Mouse (Mus musculus) T-cell, adult 66 days (primary cell): ENCODE results near the gene Olfr684. TPM values are rescaled to one million over a fixed set of nuclear protein-coding genes. Genes with fewer than 3 reads are reported as not detected.

Source experiments
- total RNA-seq, 2 experiments: library from RNA; stranded (reverse); gene quantifications; 3 replicates in 1 of 2; 4 replicates in 1 of 2; pipeline ENCODE4 v1.2.4; 2023

Olfr684 gene
- total RNA-seq: not detected

DNA sequence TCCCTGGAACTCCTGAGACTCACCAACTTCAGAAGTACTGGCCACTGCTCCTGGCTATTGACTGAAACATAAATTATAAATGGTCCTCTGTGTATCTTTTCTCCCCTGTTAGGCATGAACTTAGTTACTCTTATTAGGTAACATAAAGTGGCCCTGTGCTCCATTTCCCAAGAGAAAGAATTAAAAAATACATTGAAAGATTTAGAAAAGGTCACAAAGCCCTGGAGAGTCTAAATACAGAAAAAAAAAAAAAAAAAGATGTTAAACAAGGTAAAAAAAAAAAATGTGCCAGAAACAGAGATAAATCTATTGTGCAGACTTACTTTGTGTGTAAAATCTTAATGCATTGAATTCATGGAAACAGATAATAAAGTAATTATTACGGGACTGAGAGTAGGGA is at the start of gene Olfr684:
TSS of gene Olfr684 (minus strand) at position 101 of the 400 bp plus-strand sequence.

DNA sequence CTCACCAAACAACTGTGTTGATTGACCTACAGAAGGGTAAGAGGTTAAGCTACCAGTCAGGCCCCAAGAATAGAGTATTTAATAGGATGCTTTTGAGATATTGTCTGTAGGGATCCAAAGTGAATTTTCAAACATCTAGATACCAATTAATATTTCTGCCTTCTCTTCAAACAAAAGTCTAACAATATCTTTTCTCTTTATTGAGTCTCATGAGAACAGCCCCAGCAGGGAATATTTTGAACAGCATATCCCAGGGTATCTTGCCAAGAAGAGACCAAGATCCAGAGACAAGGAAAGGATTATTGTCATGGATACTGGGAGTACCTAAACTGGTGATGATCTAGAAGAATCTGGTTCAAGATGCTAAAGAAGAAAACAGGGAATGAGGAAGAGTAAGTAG is 43.9 kb upstream of the Olfr684 start, which contains the start of gene Olfr686:
TSS of gene Olfr686 (minus strand) at position 101 of the 400 bp plus-strand sequence.

DNA sequence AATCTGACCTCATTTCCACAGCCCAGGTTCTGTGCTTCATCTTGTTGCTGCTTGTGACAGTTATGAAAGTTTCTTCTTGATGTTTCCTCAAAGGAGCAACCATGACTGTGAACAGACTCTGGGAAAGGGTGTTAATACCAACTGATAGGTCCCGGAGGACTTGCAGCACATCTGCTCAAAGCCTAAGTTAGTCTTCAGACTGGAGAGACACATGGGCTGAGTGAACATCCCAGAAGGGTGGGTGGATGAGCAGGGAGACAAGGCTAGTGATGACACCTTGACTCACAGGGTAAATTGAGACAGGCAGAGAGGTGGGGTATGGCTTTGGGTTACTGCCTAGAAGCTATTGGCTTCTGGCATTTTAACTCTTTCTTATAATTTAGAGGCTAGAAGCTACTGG is 22.5 kb upstream of the Olfr684 start, which contains the start of gene Olfr685:
TSS of gene Olfr685 (minus strand) at position 101 of the 400 bp plus-strand sequence.

DNA sequence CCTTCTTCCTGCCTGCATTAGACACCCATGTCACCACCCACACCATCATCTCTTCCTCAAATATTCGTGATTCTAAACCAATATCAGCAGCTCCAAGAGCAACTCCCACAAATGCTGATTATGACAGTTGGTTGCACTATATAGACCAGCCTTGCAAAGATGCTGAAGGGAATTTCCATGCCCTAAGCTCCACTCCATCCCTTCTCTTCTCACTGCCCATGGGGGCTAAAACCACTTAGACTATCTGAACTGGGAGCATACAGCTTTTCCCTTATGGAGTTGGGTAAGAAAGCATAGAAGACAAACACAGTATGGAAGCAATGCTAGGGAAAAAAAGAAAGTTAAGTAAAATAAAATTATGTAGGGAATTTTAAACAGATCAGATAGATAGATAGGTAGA is 16.5 kb downstream of the Olfr684 start, which contains the start of gene Olfr683:
TSS of gene Olfr683 (minus strand) at position 101 of the 400 bp plus-strand sequence.

DNA sequence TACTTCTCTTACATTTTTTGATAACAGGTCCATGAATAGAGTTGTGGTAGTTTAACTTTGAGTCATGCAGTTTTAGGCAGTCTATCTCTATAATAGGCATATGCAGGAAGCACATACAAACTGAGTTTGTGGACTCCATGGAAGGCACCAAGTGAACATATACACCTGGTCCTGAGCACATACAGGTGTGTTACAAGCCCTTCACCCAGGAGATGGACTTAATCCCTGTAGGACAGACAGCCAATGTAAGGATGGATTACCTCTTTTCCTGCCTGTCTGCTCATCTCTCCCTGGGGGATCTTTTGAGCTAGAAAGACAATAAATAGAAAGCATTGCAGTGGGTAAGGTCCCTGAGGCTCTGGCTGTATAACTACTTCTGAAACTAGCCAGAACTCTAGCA is 46.9 kb downstream of the Olfr684 start, which contains the start of gene Olfr681:
TSS of gene Olfr681 (plus strand) at position 301 of the 400 bp plus-strand sequence.

Other genes starting within 250 kb of the Olfr684 start
- not detected for gene Olfr667, start 242.2 kb downstream of the Olfr684 start, total RNA-seq
- gene Olfr668, start 235.6 kb downstream of the Olfr684 start, total RNA-seq: not detected
- not detected for gene Olfr669, start 229.4 kb downstream of the Olfr684 start, total RNA-seq
- not detected for gene Olfr670, start 201.0 kb downstream of the Olfr684 start, total RNA-seq
- gene Olfr671, start 184.5 kb downstream of the Olfr684 start, total RNA-seq: not detected
- not detected for gene Olfr672, start 161.6 kb downstream of the Olfr684 start, total RNA-seq
- gene Olfr675, start 135.2 kb downstream of the Olfr684 start, total RNA-seq: not detected
- not detected for gene Olfr676, start 131.0 kb downstream of the Olfr684 start, total RNA-seq
- not detected for gene Olfr677, start 112.3 kb downstream of the Olfr684 start, total RNA-seq
- not detected for gene Olfr678, start 99.2 kb downstream of the Olfr684 start, total RNA-seq
- not detected for gene Olfr679, start 82.4 kb downstream of the Olfr684 start, total RNA-seq
- not detected for gene Olfr680-ps1, start 70.8 kb downstream of the Olfr684 start, total RNA-seq
- not detected for gene Olfr681, start 46.8 kb downstream of the Olfr684 start, total RNA-seq
- gene Olfr683, start 16.6 kb downstream of the Olfr684 start, total RNA-seq: not detected
- not detected for gene Olfr685, start 22.4 kb upstream of the Olfr684 start, total RNA-seq
- not detected for gene Olfr686, start 43.8 kb upstream of the Olfr684 start, total RNA-seq
- not detected for gene Olfr688, start 124.4 kb upstream of the Olfr684 start, total RNA-seq
- gene Olfr689, start 147.5 kb upstream of the Olfr684 start, total RNA-seq: not detected
- not detected for gene Olfr690, start 170.5 kb upstream of the Olfr684 start, total RNA-seq
- gene Olfr691, start 178.6 kb upstream of the Olfr684 start, total RNA-seq: not detected
- not detected for gene Olfr692, start 204.6 kb upstream of the Olfr684 start, total RNA-seq
- gene Gm5901, start 211.4 kb upstream of the Olfr684 start, total RNA-seq: not detected
- 10 to 100 TPM; 59.4 TPM for gene Fam160a2, start 236.4 kb upstream of the Olfr684 start, total RNA-seq
- gene Cnga4, start 240.9 kb upstream of the Olfr684 start, total RNA-seq: not detected